Mouse (Mus musculus) testis, adult 2 months (tissue): Measurements from ENCODE around the gene Matn1.

Experiments
- CTCF ChIP-seq: fragments of 200-500 bp; IDR thresholded peaks from 2 replicates; pipeline ENCODE4 v1.5.1; 2012; ENCODE audit warnings: low read depth, mild to moderate bottlenecking, inconsistent platforms, low read length, moderate library complexity; ENCODE audit not compliant: control insufficient read depth, insufficient read depth, insufficient replicate concordance
- POLR2A ChIP-seq: fragments of 200-500 bp; IDR thresholded peaks from 2 replicates; pipeline ENCODE4 v1.6.1; 2012; ENCODE audit warnings: low read depth, mild to moderate bottlenecking, inconsistent platforms, low read length, moderate library complexity; ENCODE audit not compliant: control insufficient read depth

DNA sequence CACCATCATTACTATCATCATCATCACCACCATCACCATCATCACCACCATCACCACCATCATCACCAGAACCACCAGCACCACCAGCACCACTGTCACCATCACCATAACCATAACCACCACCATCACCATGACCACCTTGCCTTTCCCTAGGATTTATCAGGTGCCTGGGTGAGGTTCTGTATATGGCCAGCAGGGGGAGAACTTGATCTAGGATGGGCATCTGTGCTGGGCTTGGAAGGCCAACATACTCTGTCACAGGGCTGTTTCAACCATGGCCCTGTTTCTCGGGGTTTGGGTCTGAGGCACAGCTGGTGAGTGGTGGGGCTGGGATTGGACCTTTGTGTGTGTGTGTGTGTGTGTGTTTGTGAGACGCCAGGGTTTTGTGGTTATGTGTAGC lies 47.8 kb upstream of the Matn1 start:
- TF ChIP-seq POLR2A (no peak), CTCF (peak; percentile 46; the same call in 1 of the 2 replicates)
